Mouse (Mus musculus): ENCODE data around the gene Tinagl1.

Tinagl1 gene

DNA sequence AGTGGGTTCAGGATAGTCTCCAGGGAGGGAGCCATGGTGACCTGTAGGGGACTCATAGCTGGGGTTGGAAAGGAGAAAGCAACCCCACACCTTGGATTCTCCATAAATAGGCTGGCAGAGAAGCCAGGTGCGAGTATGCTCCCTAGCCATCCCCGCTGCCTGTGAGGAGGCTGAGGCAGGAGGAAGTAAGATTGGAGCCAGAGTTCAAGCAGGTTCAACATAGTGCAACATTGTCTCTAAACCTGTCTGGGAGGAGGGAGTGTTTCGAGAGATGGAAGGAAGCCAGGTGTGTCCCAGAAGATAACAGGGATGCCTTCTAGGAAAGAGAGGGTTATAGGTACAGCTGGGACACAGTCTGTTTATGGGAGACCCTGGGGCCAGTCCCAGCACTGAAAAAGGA, 5.0 kb upstream of the Tinagl1 start:
- no peak for DNase-seq (ENCODE audit: extremely low spot score, low read depth, low spot score)

DNA sequence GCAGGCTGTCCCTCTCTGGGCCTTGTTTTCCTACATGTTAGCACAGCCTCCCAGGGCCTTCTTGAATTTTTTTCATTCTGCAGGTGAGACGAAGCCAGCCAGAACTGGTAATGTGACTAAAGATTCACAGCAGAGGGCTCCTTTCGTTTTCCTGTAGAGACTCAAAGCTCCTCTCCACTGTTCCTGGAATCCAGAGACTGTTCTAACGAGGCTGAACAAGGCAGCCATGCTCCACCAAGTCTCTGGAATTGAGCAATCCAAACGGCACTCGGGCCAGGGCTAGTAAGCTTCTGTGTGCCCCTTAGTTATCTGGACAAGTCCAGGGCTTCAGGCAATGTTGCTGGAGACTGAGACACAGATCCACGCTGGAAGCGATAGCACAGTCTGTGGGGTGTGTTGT, 2.6 kb upstream of the Tinagl1 start:
- no peak for DNase-seq (ENCODE audit: extremely low spot score, low read depth, low spot score)

DNA sequence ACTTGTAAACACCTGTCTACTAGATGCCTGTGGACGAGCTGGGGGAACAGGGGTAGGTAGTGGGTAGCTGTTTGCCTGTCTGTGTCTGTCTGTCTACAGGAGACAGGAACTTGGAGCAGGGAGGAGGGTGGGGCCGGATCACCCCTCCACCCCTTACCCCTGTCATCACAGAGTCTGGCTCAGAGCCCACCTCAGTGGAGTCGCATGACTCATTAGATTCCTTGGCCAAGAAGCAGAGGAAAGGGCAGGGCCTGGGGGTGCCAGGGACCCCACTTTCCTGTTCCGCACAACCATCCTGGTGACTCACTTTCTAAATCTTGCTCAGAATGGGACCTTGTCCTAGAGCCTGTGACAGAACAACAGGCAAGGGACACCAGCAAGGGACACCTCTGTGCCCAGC, 2.2 kb upstream of the Tinagl1 start:
- no peak for DNase-seq (ENCODE audit: extremely low spot score, low read depth, low spot score)

DNA sequence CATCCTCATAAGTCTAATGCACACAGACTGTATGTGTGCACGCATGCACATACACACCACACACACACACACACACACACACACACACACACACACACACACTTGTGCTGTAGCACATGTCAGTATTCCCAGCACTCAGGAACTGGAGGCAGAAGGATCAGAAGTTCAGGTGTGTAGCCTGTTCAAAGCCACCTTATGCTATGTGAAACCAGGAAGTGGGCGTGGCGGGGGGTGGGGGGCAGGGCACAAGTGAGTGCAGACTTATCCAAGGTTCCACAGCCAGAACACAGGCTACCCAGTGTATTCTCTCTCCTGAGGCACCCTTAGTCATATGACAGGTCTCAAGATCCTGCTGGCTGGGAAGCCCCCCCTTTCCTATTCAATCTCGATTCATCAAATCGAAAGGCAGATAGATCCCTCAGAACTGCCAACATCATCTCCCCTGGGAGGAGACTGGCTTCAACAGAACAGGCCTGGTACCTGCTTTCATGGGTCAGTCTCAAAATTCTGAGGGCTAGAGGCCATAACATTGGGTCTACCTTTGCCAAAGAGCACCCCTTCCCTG, 1.3 kb upstream of the Tinagl1 start:
- DNase-seq (ENCODE audit: extremely low spot score, low read depth, low spot score) = no peak

DNA sequence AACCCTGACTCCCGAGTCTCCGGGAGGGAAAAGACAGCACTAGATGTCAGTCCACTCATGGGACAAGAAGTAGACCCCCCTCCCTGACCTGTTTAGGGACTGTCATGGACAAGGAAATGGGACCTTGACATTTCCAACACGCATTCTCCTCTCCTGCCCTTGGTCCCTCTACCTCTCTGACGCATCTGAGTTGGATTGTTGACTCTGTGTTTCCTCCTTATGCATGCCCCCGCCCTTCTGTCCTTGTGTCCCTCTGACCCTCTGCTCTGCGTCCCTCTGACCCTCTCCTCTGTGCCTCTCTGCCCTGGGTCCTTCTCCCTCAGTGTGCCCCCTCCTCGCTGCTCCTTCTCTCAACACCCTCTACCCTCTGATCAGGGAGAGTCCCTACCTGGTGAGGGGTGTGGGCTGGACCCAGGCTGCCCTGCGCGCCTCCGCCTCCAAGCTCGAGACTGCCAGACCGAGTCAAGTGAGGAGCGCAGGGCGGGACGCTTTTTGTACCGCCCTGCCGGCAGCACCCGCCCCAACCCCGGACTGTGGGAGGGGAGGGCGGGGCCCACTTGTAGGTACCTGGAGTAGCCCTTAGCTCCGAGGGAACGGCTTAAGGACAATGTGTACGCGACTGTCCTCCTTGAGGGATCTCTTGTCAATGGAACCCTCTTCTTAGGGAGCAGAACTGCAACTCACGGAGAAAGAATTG, 439 bp downstream of the Tinagl1 start:
- DNase-seq (ENCODE audit: extremely low spot score, low read depth, low spot score) = no peak

DNA sequence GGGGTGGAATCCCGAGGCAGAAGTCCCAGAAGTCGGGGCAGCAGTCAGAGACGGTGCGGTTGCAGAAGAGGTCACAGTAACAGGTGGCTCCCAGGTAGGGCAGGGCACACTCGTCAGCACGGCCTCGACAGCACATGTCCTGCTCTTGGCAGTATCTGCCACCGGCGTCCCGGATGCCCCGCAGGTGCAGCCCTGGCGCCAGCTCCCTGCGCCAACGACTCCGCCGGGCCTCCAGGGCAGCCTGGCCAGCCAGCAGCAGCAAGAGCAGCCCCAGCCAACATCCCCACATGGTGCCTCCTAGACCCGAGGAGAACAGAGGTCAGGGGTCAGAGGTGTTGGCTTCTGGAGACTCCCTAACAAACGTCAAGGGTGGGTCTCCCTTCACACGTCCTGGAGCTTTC, 1.0 kb downstream of the Tinagl1 start:
- DNase-seq (ENCODE audit: extremely low spot score, low read depth, low spot score) = no peak

DNA sequence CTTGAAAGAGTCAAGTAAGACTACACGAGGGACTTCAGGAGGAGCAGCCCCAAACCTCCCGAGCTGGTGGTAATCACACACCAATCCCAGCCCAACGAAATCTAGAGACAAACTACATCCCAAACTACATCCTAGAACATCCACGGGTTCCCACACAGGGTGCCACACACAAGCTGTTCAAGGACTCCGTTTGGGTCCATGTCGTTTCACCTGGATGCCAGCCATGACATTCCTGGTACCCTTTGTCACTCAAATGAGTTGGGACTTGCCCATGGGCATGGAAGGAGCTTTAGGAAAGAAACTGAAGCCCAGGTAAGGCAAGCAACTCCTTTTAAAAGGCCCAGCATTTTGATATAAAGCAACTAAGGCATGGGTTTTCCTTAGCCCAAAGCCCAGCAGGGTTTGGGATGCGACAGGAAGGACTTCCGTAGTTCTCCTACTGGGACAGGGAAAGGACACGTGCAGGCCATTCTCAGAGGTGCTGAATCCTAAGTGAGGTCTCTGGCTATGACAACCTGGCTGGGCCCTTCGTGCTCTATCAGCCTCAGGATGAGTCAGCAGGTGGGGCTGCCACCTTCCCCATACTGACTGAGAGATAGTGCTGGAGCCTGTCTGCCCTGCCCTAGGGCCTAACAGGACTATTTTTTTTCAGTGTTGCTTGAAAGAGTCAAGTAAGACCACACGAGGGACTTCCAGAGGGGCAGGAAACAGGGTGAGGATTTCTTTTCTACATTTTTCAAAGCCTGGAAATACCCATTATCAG, 1.7 kb downstream of the Tinagl1 start:
- no peak for DNase-seq (ENCODE audit: extremely low spot score, low read depth, low spot score)

DNA sequence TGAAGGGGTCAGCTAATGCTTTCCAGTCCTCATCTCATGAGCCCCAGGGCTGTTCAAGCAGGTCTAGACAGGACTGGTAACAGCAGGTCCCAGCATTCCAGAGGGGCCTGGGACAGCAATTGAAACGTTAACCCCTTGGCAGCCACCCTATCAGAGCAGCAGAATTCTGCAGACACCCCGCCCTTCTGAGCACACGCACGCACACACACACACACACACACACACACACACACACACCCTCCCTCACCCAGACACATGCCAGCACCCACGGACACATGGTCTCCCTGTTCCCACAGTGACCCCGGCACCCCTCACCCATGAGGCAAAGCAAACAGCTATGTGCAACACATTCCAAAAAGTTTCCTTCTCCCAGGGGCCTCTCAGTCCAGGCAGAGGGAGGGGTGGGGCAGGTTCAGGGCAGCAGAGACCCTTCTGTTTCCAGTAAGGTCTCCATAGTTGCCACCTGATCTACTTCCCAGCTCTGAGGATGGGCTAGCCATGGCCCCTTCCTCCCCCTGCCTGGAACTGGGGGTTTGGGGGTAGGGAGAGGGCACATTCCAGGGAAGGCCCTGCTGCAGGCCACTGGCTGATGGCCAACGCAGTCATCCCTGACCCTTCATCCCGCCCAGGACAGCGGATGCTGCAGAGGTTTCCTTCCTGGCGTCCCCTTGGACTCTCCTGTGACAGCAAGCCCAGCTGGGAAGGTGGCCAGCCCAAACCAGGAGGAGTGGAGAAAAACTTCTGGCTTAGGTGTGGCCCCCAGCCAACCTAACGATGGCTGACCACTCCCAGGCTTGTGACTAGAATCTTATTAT, 2.8 kb downstream of the Tinagl1 start:
- DNase-seq (ENCODE audit: extremely low spot score, low read depth, low spot score) = no peak

DNA sequence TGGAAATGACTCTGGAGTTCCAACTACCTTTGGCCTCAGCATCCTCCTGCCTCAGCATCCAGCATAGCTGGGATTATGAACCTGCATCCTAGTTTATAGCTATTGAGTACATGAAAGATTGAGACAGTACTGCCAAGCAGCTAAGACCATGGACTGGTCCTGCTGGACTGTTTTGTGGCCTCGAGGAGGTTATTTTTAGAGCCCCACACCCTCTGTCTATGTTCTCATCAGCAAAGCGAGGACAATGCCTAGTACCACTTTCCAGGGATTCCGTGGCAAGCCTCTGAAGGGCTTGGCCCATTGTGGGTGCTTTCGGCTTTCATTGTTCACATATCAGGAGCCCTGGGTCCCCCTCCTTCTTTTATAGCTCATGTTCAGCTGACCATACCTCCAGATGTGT, 4.6 kb downstream of the Tinagl1 start:
- no peak for DNase-seq (ENCODE audit: extremely low spot score, low read depth, low spot score)

DNA sequence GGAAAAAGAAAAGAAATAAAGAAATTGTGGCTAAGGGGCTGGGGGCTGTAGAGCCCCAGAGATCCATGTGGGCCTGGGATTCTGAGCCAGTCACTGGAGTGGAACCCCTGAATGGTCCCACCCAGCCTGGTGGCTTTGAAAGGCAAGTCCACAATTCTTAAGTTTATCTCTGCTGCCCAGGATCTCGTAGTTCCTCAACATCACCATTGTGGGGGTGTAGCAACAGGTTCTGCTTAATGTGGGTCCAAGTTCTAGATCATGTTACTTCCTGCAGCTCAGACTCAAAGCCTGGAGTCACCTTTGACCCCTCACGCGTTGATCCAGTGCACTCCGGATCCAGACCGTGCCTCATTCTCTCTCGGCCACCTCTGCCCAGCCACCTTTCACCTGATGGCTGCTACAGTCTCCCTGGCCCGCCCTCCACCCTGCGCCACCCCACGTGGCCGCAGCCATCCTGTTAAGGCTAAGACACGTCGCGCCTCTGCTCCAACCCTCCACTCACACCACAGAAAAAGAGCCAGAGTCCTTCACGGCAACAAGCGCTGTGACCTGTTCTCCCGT, 5.4 kb downstream of the Tinagl1 start:
- no peak for DNase-seq (ENCODE audit: extremely low spot score, low read depth, low spot score)

DNA sequence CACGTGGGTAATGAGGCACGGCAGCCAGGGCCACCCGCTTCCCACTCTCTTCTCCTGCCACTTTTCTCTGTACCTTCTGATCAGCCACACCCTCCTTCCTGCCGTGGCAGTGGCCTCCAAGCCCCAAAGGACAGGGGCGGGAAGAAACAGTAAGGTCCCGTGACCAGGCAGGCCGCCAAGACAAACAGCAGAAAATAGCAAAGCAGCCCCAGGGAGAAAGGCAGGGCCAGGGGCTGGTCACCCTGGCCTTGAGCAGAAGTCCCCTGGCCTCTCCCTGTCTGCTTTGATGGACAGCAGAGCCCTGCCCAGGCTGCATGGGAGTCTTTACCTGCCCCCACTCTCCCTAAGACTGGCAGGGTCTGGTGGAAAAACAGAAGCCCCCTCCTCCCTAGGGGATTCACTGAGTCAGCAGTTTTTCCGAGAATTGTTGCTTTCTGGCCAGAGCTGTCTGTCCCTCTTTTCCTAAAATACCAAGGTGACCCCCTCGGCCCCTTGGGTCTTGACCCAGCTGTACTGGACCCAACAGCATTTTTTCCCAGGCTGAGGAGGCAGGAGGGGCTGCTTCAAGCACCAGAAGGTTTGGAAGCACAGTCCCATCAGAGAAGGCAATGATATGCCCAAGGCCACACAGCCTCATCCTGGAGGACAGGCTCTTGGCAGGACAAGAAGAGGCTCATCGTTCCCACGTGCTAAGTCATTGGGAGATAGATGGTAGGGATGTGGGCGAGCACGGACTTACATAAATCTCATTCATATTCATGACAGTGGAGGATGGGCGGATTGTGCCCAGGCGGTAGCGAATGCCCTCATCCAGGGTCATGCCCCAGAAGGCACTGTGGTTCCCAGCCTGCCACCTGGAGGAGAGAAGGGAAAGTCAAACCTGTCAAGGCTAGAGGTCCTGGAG, 6.4 kb downstream of the Tinagl1 start:
- no peak for DNase-seq (ENCODE audit: extremely low spot score, low read depth, low spot score)

DNA sequence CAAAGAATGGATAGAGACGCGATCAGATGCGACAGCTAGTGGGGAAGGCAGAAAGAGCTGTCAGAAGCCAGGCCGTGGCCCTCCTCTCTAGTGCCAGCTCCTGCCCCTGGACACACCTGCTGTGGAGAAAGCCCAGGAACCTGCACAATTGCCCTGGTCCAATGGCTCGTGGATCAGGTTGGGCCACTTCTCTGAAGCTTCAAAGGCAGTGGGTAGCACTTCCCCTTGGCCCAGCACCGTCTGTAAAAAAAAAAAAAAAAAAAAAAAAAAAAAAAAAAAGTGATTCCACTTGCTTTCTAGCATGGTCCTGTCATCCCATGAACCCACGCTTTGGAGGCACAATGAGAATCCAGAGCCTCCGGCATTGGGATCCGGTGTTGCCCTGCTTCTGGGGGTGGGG, 7.1 kb downstream of the Tinagl1 start:
- no peak for DNase-seq (ENCODE audit: extremely low spot score, low read depth, low spot score)

DNA sequence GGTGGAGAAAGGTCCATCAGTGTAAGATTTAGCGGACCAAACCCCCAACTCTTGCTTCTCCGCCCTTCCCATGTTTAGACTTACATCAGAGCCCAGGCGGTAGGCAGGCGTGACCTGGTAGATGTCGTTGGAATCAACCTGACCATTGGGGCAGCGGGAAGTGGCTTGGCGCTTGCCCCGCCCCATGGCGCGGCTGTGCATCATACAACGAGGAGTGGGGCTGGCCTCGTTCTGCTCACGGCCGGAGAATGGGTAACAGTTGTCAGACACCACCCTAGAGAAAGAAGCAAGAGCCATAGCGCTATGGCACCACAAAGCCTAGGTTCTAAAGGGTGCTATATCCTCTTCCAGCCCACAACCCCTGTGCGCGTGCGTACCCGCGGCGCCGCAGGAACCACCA, 7.6 kb downstream of the Tinagl1 start:
- no peak for DNase-seq (ENCODE audit: extremely low spot score, low read depth, low spot score)

DNA sequence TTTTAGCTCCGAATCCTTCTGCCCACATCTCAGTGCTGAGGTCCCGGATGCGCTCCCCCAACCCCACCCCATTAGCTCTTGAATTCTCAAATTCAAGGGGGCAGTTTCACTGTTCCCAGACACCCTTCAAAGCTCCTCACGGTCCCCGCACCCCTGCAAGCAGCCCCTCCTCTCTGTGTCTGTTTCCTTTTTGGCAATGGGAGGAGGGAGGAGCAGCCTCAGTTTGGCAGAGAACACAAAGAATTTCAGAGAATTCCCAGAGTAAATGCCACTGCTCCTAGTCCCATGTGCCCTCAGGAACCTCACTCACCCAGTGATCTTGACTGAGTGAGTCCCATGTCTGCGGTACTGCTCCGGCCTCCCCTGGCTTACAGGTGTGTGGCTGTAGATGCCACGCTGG, 8.3 kb downstream of the Tinagl1 start:
- DNase-seq (ENCODE audit: extremely low spot score, low read depth, low spot score) = no peak

DNA sequence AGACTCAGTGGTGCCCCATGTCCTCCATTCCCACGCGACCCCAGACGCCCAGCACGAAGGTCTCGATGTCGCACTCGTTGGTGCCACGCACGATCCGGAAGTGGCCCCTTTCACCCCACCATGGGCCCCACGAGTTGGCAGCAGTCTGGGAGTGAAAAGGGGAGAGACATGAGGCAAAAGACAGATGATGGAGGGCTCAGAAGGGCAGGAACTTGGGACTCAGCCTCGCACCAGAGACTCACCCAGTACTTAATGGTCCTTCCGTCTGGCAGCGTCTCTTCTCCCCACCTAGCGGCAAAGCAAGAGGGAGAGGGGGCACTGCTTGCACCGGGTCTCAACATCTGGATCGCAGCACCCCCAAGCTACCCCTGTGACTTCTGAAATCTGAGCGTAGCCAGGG, 8.9 kb downstream of the Tinagl1 start:
- DNase-seq (ENCODE audit: extremely low spot score, low read depth, low spot score) = no peak

DNA sequence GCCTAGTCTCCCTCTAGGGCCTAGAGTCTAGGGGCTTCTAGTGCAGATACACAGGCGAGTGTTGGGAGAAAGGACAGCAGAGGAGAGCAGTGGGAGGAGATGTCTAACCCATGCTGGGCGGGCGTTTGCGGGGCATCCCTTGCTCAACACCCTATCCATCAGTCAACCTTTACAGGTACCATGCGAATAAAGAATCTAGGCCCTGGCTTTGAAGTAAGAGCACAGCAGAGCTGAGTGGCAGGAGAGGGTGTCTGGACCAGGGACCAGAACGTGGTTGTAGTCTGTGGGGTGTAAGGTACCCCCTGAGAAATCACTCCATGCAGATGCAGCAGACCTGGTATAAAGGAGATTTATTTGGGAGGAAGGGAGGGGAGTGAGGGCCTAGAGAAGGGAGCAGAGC, 10.8 kb downstream of the Tinagl1 start:
- DNase-seq (ENCODE audit: extremely low spot score, low read depth, low spot score) = no peak

DNA sequence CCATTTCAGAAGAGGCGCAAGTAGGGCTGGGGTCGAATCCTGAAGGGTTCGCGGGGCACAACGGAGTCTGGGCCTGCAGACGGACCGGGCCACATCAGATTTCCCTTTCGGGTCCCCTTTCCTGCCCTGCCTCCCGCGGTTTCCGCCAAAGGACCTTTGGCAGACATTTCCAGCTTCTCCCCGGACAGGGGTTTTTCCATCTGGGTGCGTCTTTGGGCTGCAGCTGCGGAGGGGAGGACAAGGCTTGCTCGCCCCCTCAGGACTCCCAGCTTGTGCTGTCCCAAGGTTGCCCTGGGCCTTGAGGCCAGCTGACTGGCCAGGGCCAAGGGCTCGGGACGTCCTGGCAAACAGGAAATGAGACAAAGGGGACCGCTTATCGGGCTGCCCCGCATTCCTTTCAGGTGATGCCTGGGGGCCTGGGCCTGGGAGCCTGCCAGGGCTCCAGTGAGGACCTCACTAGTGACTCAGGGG, 11.5 kb downstream of the Tinagl1 start:
- no peak for DNase-seq (ENCODE audit: extremely low spot score, low read depth, low spot score)

DNA sequence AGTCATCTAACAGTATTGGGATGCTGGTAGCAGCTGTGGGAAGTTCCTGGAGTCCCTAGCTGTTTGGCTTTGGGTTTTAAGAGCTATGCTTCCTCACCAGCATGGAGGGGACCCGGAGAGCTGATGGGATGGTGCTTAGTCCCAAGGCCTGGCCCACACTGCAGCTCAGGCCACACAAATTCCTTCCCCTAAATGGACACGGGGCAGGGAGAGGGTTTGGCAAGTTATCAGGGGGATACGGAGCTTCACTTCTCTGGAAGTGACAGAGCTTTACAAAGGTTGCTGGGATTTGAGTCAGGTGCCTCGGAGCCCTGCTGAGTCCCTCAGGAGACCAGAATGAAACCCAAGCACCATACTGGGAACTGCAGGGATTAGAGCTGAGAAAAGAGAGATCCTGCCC, 13.6 kb downstream of the Tinagl1 start:
- no peak for DNase-seq (ENCODE audit: extremely low spot score, low read depth, low spot score)

DNA sequence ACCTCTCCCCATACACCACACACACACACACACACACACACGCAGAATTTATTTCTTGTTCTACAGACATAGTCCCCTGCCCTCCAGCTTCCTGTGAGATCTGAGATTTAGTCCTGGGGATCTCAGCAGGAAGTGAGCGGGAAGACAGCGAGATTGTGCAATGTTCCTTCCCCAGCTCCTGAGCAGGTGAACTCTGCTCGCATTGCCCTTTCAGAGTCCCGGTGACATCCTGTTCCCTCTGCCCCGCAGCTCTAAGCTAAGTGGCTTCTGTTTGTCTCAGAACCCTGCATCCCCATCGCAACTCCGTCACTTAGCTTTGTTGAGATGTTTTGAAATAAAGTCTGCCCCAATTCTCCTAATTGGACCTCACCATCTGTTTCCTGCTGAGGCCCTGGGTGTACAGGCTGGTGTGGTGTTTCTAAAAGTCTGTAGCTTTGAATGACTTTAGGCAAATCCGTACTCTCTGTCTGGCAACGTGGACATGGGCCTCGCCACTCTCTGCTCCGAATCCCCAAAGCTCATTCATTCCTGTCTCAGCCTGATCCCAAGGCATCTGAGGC, 18.0 kb downstream of the Tinagl1 start:
- no peak for DNase-seq (ENCODE audit: extremely low spot score, low read depth, low spot score)

DNA sequence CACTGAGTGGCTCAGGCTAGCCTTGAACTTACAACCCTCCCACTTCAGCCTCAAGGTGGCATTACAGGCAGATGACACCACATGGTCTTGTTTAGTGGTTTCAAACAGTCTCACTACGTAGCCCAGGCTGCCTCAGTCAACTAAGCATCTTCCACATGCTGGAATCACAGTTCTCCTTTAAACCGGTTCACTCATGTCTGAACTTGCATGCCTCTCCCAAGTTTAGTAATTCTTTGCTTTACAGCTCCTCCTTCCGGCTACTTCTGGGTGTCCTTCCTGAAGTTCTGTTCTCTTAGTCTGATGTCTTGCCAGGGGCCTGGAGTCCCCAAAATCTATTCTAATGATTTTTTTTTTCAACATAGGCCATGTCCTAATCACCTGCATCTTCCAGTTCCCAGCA, 20.7 kb downstream of the Tinagl1 start:
- DNase-seq (ENCODE audit: extremely low spot score, low read depth, low spot score) = no peak

Data from hindlimb bud, embryonic 11.5 days (tissue).